Mouse (Mus musculus) splenic B cell, adult 2 months (primary cell): Measurements from ENCODE around the gene Lnpep.

Experiments used
- DNase-seq: peaks from one replicate; pipeline ENCODE4 v3.0.0-alpha.2; 2011; ENCODE audit warnings: low read depth, low spot score
- H3K27me3 ChIP-seq: 2 replicates; pipeline ENCODE4 v1.6.1; 2012; ENCODE audit warnings: mild to moderate bottlenecking, low read length, moderate library complexity, mixed read lengths; ENCODE audit not compliant: control insufficient read depth, poor library complexity, insufficient read depth, severe bottlenecking
- H3K36me3 ChIP-seq: 2 replicates; pipeline ENCODE4 v1.6.1; 2012; ENCODE audit warnings: mild to moderate bottlenecking, low read length, moderate library complexity, mixed read lengths; ENCODE audit not compliant: control insufficient read depth, poor library complexity, insufficient read depth, severe bottlenecking

The Lnpep gene

DNA sequence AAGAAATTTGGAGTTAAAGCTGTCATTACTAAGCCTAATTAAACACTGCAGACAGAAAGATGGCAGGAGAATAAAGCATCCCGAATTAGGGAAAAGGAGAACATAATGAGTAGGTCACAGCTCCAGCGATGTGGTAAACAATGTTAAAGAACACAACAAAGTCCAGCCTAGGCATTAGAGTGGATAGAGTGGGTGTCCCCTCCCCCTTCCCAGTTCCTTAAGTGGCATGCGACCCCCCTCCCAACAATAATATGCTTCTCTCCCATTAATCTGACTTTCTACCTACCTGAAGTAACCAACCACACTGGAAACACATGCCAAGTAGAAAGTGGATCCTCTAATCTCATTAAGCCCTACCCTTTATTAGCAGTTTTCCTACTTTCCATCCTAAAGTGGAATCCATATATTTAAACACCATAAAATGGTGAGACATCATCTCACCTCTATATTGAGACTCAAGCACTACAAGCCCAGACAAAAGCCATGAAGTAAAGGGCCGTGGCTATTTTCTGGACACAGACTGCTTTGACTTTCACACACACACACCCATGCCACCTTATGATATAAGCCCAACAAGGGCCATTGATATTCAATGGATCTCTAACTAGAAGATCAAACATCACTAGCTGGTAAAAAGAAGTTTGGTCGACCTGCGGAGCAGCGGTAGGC, 1.5 kb downstream of the Lnpep start:
- Histone ChIP-seq H3K36me3 (no peaks in the 10 kb centered on the region), H3K27me3 (no peaks in the 10 kb centered on the region)
- no peak for DNase-seq

DNA sequence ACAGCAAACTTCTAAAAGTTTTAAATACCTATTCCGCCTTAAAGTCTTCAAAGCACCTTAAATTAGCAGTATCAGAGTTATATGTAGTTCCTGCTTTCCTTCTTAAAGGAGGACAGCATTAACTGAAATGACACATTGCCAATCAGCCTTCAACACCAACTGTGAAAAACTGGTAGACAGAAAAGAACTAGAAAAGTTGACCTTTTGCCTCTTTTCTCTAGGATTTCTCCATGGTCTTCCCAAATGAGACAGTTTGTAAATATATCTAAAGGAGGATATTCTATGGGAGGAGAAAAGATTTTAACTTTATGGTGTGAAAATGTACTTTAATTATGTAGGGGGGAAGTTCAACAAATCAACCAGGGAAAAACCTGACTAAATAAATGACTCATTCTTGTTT, 2.3 kb downstream of the Lnpep start:
- Histone ChIP-seq H3K36me3 (no peaks in the 10 kb centered on the region), H3K27me3 (no peaks in the 10 kb centered on the region)
- DNase-seq, result no peak

DNA sequence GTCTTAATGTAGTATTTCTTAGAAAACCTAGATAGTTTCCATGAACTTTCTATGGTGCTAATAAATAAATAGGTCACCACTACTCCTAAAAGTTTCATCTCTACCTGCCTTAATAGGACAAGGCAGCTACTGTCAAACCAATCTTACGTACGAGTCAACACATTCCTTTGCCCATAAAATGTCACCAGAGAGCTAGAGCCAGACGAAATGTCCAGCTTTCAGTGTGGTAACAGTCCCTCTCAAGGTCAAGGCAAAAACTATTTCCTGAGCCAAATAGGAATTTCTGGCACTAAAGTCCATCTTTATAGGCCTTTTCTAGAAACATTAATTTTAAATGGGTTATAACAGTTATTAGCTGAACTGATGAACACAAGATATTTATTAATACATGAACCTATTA, 3.3 kb downstream of the Lnpep start:
- Histone ChIP-seq H3K36me3 (no peaks in the 10 kb centered on the region), H3K27me3 (no peaks in the 10 kb centered on the region)
- DNase-seq, result no peak

DNA sequence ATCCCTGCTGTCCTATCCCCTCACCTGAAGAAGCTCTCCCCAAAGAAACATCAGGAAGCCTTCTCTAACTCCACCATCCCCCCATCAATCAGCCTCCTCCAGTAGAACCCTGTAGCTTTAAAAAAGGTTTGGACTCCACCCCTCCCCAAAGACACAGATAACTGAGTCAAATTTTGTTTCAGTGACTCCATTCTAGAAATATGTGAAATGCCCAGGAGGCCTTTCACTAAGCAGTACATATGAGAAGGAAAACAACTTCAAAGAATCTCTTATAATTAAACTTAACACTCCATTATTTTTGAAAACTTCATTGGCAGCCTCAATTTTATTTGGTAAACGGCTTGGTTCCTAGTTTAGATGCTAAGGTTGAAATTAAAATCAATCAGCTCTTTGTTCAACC, 6.4 kb downstream of the Lnpep start:
- no peak for DNase-seq
- no peaks in the 10 kb centered on the region for H3K36me3 ChIP-seq
- no peaks in the 10 kb centered on the region for H3K27me3 ChIP-seq

DNA sequence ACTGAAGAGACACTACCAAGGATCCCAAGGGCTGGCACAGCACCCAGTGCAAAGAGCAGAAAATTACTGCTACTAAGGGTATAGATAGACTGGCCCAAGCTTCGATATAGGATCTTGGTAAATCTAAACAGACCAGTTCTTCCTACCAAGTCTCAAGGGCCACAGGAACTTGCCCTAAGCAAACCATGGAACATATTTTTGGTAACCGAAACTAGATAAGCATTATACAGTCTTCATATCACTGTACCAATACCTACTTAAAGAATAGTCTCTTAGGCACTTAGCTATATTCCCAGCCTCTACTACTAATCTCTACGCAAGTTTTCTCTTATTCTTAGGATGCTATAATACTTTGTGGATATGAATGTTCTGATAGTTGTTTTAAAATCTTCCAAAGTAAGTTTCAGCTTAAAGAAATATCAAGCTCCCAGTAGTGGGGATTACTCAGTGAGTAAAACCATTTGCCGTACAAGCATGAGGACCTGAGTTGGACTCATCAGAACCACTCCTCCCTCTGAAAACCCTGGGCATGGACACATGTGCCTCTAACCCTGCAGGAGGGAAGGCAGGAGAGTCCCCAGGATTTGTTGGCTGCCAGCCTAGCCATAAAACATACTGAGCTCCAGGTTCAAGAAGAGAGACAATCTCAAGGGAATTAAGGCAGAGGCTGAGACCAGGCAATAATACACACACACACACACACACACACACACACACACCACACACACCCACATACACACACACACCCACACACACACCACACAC, 7.2 kb downstream of the Lnpep start:
- no peak for DNase-seq
- H3K36me3 ChIP-seq, result no peaks in the 10 kb centered on the region
- H3K27me3 ChIP-seq, result no peaks in the 10 kb centered on the region

DNA sequence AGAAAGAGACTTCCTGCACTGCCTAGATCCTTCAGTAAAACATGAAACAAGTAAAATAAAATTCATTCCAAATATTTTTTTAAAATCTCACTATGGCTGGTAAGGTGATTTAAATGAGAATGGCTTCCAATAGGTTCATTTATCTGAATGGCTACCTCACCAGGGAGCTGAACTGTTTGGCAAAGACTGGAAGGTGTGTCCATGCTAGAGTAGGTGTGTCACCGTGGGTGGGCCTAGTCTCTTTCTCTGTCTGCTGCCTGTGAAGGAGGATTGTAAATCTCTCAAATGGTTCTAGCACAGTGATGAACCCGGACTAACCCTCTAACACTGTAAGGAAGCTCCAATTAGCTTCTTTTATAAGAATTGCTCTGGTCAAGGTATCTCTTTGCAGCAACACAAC, 12.5 kb downstream of the Lnpep start:
- DNase-seq, result no peak
- Histone ChIP-seq H3K27me3 (no peaks in the 10 kb centered on the region), H3K36me3 (no peaks in the 10 kb centered on the region)

DNA sequence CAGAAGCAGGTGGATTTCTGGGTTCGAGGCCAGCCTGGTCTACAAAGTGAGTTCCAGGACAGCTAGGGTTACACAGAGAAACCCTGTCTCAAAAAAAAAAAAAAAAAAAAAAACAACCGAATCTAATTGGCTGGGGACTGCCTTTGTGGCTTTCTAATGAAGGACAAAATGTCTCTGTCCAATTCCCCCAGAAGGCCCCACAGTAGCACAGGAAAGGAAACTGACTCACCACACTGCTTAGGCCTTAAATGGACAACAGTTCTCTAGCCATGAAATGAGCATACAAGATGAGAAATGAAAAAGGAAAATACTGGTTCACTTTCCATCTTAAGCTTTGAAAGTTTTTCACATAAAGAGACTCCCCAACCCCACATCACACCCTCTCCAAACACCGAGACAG, 15.3 kb downstream of the Lnpep start:
- Histone ChIP-seq H3K36me3 (no peaks in the 10 kb centered on the region), H3K27me3 (no peaks in the 10 kb centered on the region)
- DNase-seq, result no peak

DNA sequence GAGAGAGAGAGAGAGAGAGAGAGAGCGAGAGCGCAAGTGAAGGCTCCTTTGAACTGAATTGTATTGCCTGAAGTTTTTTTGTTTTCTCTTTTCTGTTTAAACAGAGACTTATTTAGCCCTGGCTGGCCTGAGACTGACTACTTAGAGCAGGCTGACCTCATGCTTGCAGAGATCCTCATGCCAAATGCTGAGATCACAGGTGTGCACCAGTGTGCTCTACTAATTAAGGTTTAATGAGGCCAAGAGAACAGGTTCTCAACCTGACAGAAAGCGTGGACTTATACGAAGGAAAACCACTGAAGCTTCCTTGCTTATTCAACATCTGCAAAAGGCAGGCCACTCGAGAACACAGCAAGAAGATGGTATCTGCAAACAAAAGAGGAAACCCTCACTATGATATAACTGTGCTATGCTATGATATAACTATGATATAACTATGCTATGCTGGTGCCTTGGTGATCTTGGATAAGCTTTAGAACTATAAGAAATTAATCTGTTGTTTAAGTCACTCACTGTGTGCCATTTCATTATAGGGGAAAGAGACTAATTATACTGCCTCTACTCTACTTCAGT, 16.3 kb downstream of the Lnpep start:
- H3K36me3 ChIP-seq, result no peaks in the 10 kb centered on the region
- DNase-seq, result no peak
- no peaks in the 10 kb centered on the region for H3K27me3 ChIP-seq

DNA sequence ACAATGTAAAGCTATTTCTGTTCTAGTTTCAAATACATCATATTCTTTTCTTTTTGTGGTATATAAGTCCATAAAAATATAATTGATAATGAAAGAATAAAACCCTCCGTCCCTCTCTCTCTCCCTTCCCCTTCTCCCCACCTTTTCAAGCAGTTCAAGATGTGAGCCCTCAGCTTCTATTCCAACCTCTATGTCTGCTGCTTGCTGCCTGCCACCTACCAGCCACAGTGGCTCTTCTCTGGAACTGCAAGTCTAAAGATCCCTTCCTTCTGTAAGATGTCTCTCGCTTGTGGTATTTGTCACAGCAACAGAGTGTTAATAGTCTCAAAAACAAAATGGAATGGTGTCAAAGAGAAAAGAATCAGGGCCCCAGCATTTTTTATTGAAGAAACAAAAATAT, 20.3 kb downstream of the Lnpep start:
- DNase-seq, result no peak
- no peaks in the 10 kb centered on the region for H3K27me3 ChIP-seq
- H3K36me3 ChIP-seq, result no peaks in the 10 kb centered on the region

DNA sequence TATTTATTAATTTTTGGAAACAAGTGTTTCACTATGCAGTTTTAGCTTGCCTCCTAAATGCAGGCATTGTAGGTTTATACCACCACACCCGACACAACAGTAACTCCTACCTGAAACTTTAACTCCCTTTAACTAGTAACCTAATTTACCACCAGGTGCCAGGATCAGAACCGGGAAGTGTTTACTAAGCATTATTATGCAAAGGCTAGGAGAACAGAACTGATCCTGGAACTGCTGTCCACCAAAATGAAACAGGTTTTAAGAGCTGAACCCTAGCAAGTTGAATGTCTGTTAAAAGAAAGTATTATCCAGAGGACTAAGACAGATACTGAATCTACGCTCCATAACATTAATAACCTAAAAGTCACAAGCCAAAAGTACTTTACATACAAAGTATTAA, 21.2 kb downstream of the Lnpep start:
- H3K27me3 ChIP-seq, result no peaks in the 10 kb centered on the region
- no peak for DNase-seq
- H3K36me3 ChIP-seq, result no peaks in the 10 kb centered on the region

DNA sequence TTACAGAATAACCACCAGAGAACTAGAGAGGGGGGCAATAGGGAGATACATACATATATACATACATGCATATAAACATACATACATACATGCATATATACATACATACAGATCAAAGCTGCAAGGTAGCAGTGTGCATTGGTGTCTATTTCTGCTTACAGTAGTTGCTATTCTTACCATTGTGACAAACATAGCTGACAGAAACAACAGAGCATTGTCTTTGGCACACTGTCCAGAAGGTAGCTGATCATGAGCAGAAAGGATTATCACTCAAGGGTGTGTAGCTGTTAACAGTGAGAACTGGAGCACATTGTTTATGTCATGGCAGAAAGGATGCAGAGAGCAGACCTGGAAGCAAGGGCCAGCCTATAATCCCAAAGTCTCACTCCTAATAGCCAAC, 22.1 kb downstream of the Lnpep start:
- no peaks in the 10 kb centered on the region for H3K36me3 ChIP-seq
- DNase-seq, result no peak
- no peaks in the 10 kb centered on the region for H3K27me3 ChIP-seq

DNA sequence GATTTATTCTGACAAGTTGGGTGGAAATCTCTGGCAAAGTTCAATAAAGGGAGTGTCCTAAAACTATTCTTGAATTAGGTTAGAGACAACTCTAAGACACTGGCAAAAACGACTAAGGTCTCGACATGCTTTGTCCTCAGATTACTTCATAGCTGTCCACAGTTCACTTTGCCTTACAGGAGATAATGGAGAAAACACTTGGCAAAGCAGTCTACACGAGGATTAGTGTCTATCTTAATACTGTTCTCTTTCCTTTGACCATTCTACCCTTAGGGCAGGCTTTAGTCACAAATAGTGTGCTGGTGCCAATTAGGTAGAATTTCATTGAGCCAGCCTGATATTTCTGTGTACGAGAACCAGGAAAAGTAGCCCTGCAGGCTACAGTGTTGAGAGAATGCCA, 22.5 kb downstream of the Lnpep start:
- DNase-seq, result no peak
- no peaks in the 10 kb centered on the region for H3K27me3 ChIP-seq
- H3K36me3 ChIP-seq, result no peaks in the 10 kb centered on the region

DNA sequence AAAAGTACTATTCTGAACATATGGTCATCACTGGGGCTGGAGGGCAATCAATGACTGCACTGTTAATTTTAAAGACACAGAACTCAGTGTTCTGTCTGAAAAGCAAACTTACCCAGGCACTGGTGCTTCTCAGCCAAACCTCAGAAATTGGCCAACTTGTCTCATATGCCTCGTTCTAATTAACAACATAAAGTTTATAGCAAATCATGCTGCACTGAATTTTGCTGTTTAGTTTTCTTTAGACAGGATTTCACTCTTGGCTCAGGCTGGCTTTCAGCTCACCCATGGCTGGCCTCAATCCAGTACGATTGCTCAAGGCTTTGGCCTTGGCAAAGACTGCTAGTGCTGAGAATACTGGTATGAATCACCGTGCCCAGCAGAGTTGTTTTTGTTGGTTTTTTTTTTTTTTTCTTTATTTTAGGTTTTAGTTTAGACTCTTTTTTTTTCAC, 24.0 kb downstream of the Lnpep start:
- DNase-seq, result no peak
- H3K36me3 ChIP-seq, result 0 out of 2 replicates have a peak, but pooled peaks cover 2% of the 10 kb centered on the region
- no peaks in the 10 kb centered on the region for H3K27me3 ChIP-seq

DNA sequence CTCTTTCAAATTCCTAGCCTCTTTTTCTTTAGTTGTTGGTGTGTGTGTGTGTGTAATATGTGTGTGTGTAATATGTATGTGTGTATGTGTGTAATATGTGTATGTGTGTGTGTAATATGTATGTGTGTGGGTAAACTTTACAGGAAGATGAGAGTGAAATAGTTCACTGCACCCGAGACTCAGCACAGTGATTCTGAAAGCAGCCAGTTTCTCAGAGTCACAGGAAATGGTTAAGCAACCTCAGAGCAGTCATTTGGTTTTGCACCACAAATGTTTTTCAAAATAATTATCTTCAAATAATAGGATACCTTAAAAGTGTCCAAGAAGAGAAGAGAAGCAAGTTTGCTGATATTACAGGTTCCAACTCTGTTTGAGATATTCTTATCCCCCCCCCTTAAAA, 24.8 kb downstream of the Lnpep start:
- DNase-seq, result peak; percentile 63
- 0 out of 2 replicates have a peak, but pooled peaks cover 2% of the 10 kb centered on the region for H3K36me3 ChIP-seq
- H3K27me3 ChIP-seq, result no peaks in the 10 kb centered on the region

DNA sequence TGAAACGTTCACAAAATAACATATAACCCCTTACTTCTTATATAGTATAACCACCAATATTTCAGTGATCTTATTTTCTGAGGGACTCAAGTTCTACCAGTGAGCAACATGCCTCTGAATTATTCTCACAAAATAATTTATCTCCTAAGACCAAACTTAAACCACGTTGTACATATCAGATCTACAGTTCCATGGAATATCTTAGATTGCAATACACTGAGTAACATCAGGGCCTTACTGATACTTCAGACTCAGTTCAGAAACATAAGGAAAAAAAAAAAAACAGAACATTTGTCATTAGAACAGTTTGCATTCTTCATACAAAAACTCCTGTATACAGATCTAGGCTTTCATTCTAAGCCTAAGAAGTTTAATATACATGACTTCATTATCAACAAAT, 26.5 kb downstream of the Lnpep start:
- H3K27me3 ChIP-seq, result no peaks in the 10 kb centered on the region
- no peak for DNase-seq
- H3K36me3 ChIP-seq, result 0 out of 2 replicates have a peak, but pooled peaks cover 2% of the 10 kb centered on the region
